Mouse (Mus musculus): ENCODE measurements around the gene Stra6. TPM values are rescaled to one million over a fixed set of nuclear protein-coding genes. Genes with fewer than 3 reads are reported as not detected.

Gene Stra6
- polyA plus RNA-seq, 1 experiment from 2014 or later = 53.7 TPM

DNA sequence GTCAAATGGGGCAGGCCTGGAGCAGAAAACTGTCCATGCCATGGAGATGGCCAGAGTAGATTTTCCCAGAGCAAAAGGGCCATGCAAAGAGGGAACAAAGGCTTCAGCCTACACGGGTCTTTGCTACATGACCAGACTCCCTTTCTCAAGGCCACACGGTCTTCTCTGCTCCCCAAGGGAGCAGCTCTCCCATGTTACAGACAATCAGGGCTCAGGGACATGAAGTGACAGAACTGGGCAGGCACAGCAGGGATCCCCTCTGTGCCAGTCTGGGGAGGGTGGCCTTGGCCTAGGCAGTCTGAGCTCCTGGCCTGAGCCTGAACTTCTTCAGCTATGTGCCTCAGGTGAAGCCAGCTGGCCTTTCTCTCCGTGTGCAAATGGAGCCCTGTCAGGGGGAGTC, 10.0 kb upstream of the Stra6 start:
- Histone ChIP-seq H3K9me3 (ENCODE audit: control insufficient read depth, low read length) (no peaks in the 10 kb centered on the region), H3K27ac (replicated peaks; ENCODE audit: low read depth, low read length) (no peak overlapping the region), H3K4me1 (ENCODE audit: control insufficient read depth, insufficient read depth, low read length) (peaks cover 6% of the 10 kb centered on the region; the same call in 1 of the 2 replicates), H3K4me2 (ENCODE audit: low read depth, severe bottlenecking) (no peak overlapping the region), H3K4me3 (ENCODE audit: low read depth, low read length) (no peak overlapping the region), H3K9ac (ENCODE audit: low read length) (no peak overlapping the region), H3K27me3 (ENCODE audit: control insufficient read depth, insufficient read depth, low read length) (0 out of 2 replicates have a peak, but pooled peaks cover 2% of the 10 kb centered on the region), H3K36me3 (ENCODE audit: control insufficient read depth, insufficient read depth, low read length) (no peaks in the 10 kb centered on the region)
- DNase-seq (ENCODE audit: low spot score) = no peak
- 46% methylated on average over 3 of the region's 3 CpGs for WGBS
- ATAC-seq (ENCODE audit: insufficient number of reproducible peaks, low FRiP score, low TSS enrichment, low read depth) = no peak

DNA sequence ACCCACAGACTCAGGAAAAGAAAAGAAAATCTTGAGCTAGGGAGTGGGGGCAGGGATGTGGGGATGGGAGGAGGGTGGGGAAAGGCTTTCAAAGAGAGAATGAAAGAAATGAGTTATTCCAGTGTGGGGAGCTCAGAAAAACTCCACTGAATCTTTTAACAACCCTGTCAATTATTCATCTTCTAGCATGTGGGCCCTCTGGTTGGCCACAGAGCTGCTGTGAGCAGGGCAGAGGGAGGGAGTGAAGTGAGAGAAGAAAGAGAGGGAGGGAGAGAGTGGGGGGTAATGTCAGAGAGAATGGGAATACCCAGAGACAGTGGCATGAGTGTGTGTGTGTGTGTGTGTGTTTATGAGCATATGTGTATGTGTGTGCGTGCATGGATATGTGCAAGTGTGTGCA, 9.6 kb upstream of the Stra6 start:
- ATAC-seq (ENCODE audit: insufficient number of reproducible peaks, low FRiP score, low TSS enrichment, low read depth) = no peak
- Histone ChIP-seq H3K9ac (ENCODE audit: low read length) (no peak overlapping the region), H3K36me3 (ENCODE audit: control insufficient read depth, insufficient read depth, low read length) (no peaks in the 10 kb centered on the region), H3K4me2 (ENCODE audit: low read depth, severe bottlenecking) (no peak overlapping the region), H3K4me1 (ENCODE audit: control insufficient read depth, insufficient read depth, low read length) (peaks cover 6% of the 10 kb centered on the region; the same call in 1 of the 2 replicates), H3K4me3 (ENCODE audit: low read depth, low read length) (no peak overlapping the region), H3K27me3 (ENCODE audit: control insufficient read depth, insufficient read depth, low read length) (no peaks in the 10 kb centered on the region), H3K9me3 (ENCODE audit: control insufficient read depth, low read length) (no peaks in the 10 kb centered on the region), H3K27ac (replicated peaks; ENCODE audit: low read depth, low read length) (no peak overlapping the region)
- WGBS = 92% methylated on average over 1 of the region's 1 CpGs
- no peak for DNase-seq (ENCODE audit: low spot score)

DNA sequence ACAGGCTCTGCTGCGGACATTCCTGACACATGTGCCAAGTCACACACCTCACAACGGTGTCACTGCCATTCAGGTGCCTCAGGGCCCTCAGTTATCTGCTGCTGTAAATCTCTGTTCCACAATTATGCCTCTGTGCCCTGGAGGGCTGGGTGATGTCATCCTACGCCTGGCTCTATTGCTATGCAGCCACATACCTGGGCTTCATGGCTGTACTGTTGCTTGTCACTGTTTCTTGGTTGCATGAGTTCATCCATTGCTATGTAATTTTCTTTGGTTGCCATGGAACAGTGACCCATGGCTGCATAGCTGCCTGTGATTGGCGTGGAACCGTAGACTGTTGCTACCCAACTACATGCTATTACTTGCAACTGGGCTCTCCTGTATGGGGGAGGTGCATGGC, 7.9 kb upstream of the Stra6 start:
- H3K27ac ChIP-seq (replicated peaks; ENCODE audit: low read depth, low read length) = no peak overlapping the region
- H3K27me3 ChIP-seq (ENCODE audit: control insufficient read depth, insufficient read depth, low read length) = no peaks in the 10 kb centered on the region
- no peak overlapping the region for H3K4me2 ChIP-seq (ENCODE audit: low read depth, severe bottlenecking)
- no peak for DNase-seq (ENCODE audit: low spot score)
- 70% methylated on average over 5 of the region's 5 CpGs for WGBS
- no peak overlapping the region for H3K4me3 ChIP-seq (ENCODE audit: low read depth, low read length)
- peaks cover 6% of the 10 kb centered on the region; the same call in 1 of the 2 replicates for H3K4me1 ChIP-seq (ENCODE audit: control insufficient read depth, insufficient read depth, low read length)
- ATAC-seq (ENCODE audit: insufficient number of reproducible peaks, low FRiP score, low TSS enrichment, low read depth) = no peak
- no peaks in the 10 kb centered on the region for H3K36me3 ChIP-seq (ENCODE audit: control insufficient read depth, insufficient read depth, low read length)
- no peaks in the 10 kb centered on the region for H3K9me3 ChIP-seq (ENCODE audit: control insufficient read depth, low read length)
- H3K9ac ChIP-seq (ENCODE audit: low read length) = no peak overlapping the region

DNA sequence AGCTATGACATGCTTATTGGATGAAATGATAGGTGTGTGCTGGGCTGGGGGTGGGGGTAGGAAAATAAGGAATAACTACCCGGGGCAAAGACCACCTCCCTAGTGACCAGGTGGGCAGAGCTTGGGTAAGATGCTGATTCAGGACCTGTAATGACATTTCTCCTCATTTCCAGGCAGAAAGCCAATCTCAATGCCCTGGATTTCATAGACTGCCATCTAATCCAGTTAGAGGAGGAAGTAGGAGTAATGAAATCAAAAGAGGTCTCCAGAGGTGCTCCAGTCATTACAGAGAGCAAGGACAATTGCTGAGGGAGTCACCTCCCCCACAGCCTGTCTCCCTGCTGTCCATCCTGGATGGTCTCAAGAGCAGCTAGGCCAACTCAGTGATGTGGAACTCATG, 3.7 kb upstream of the Stra6 start:
- DNase-seq (ENCODE audit: low spot score) (no peak), ATAC-seq (ENCODE audit: insufficient number of reproducible peaks, low FRiP score, low TSS enrichment, low read depth) (no peak)
- Histone ChIP-seq H3K9me3 (ENCODE audit: control insufficient read depth, low read length) (no peaks in the 10 kb centered on the region), H3K36me3 (ENCODE audit: control insufficient read depth, insufficient read depth, low read length) (no peaks in the 10 kb centered on the region), H3K4me1 (ENCODE audit: control insufficient read depth, insufficient read depth, low read length) (peaks cover 3% of the 10 kb centered on the region; the same call in 1 of the 2 replicates), H3K9ac (ENCODE audit: low read length) (no peak overlapping the region), H3K27ac (replicated peaks; ENCODE audit: low read depth, low read length) (no peak overlapping the region), H3K27me3 (ENCODE audit: control insufficient read depth, insufficient read depth, low read length) (0 out of 2 replicates have a peak, but pooled peaks cover 2% of the 10 kb centered on the region), H3K4me2 (ENCODE audit: low read depth, severe bottlenecking) (no peak overlapping the region), H3K4me3 (ENCODE audit: low read depth, low read length) (no peak overlapping the region)
- 62% methylated on average over 1 of the region's 1 CpGs for WGBS

DNA sequence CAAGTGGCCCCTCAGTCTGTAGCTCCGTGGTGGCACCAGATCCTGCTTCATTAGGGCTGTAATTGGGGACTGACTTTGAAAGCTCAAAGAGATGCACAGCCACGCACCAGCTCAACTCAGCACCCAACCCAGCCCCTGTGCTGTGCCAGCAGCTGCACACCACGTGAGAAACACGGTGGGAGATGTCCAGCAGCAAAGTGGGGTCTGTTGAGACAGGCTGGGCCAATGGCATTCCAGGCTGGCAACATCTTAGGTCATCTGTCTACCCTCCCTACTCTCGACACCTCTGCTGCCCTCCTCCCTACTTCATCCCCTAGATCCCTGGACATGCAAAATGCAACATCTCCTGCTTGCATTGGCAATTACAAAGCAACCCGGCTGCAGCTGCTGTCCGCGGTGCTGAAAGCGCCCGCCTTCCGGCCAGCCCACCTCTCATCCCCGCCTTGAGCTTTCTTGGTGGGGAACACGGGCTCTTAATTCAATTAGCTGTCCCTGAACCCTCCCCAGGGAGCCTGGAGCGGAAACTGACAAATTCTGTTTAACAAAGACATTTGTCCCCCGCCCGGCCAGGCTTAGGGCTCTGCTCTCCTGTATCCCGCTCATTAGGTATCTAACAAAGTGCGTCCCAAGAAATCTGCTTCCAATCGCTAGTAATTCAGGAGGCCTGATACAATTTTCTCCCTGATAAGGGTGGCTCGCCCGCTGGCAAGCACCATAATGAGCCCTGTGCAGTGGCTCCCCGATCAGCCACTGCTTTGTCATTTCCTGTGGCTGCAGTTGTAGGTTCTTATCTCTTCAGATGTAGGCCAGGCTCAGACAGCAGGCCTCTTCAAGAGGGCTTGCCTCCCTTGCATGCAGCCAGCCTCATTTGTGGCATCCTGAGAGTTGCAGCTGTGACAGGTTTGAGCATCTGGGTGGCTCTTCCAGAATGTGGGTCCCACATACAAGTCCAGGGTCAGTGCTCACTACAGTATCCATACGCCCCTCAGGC, 2.6 kb upstream of the Stra6 start:
- WGBS = 8% methylated on average over 23 of the region's 23 CpGs
- peak; percentile 91 for DNase-seq (ENCODE audit: low spot score)
- Histone ChIP-seq H3K4me3 (ENCODE audit: low read depth, low read length) (no peak overlapping the region), H3K9me3 (ENCODE audit: control insufficient read depth, low read length) (no peaks in the 10 kb centered on the region), H3K36me3 (ENCODE audit: control insufficient read depth, insufficient read depth, low read length) (no peaks in the 10 kb centered on the region), H3K27ac (replicated peaks; ENCODE audit: low read depth, low read length) (no peak overlapping the region), H3K4me2 (ENCODE audit: low read depth, severe bottlenecking) (no peak overlapping the region), H3K27me3 (ENCODE audit: control insufficient read depth, insufficient read depth, low read length) (0 out of 2 replicates have a peak, but pooled peaks cover 2% of the 10 kb centered on the region), H3K9ac (ENCODE audit: low read length) (no peak overlapping the region), H3K4me1 (ENCODE audit: control insufficient read depth, insufficient read depth, low read length) (no peaks in the 10 kb centered on the region; the same call in 1 of the 2 replicates)
- no peak for ATAC-seq (ENCODE audit: insufficient number of reproducible peaks, low FRiP score, low TSS enrichment, low read depth)

DNA sequence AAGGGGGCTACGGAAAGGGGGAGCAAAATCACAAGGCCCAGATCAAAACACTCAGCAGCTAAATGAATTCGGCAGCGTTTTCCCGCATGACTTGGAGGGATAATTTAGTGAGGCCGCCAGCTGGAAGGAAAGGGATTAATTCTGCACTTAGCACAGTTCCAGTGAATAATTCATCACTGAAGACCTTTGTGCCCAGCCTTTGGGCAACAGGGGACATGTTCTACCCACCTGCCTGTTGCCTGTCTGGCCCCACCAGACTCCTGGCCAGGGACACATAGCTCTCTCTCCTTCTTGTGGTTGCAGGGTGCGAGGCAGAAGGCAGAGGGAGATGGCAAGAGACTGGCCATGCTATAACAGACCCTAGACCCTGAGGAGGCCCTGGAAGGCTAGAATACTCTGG, 1.9 kb downstream of the Stra6 start:
- ATAC-seq (ENCODE audit: insufficient number of reproducible peaks, low FRiP score, low TSS enrichment, low read depth) (no peak), DNase-seq (ENCODE audit: low spot score) (no peak)
- no peaks in the 10 kb centered on the region for H3K36me3 ChIP-seq (ENCODE audit: control insufficient read depth, insufficient read depth, low read length)
- H3K9ac ChIP-seq (ENCODE audit: low read length) = no peak overlapping the region
- no peaks in the 10 kb centered on the region for H3K9me3 ChIP-seq (ENCODE audit: control insufficient read depth, low read length)
- H3K4me3 ChIP-seq (ENCODE audit: low read depth, low read length) = no peak overlapping the region
- H3K27ac ChIP-seq (replicated peaks; ENCODE audit: low read depth, low read length) = no peak overlapping the region
- 47% methylated on average over 6 of the region's 6 CpGs for WGBS
- H3K4me2 ChIP-seq (ENCODE audit: low read depth, severe bottlenecking) = no peak overlapping the region
- 0 out of 2 replicates have a peak, but pooled peaks cover 2% of the 10 kb centered on the region for H3K27me3 ChIP-seq (ENCODE audit: control insufficient read depth, insufficient read depth, low read length)
- H3K4me1 ChIP-seq (ENCODE audit: control insufficient read depth, insufficient read depth, low read length) = no peaks in the 10 kb centered on the region; the same call in 1 of the 2 replicates

DNA sequence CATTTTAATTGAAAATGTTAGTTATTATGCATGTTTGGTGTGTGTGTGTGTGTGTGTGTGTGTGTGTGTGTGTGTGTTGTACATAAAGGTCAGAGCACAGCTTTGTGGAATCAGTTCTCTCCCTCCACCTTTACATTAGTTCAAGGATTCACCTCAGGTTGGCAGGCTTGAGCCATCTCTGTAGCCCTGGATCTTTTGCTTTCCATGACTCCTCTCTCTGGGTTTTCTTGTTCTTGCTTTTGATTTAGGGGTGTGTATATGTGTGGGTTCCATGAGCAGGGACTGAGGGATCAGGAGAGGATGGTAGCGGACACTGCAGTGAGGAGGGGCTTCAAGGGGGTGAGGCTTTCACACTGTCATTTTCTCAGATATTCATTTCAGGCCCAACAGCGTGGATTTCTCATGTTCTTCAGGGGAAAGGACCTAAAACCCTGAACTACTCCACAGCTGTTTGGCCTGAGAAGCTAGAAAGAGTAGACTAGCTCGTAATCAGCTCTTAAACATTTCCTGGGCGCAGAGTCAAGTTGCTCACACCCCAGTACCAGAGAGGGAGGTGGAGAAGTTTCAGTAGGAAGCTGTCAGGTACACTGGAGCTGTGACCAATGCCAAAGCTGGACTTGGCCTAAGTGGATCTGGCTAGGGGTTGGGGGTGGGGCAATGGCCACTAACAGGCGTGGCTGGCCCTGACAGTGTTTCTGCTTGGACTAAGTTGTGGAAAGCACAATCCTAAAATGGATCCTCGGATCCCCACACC, 2.6 kb downstream of the Stra6 start:
- Histone ChIP-seq H3K36me3 (ENCODE audit: control insufficient read depth, insufficient read depth, low read length) (no peaks in the 10 kb centered on the region), H3K4me3 (ENCODE audit: low read depth, low read length) (no peak overlapping the region), H3K4me2 (ENCODE audit: low read depth, severe bottlenecking) (no peak overlapping the region), H3K9ac (ENCODE audit: low read length) (no peak overlapping the region), H3K27me3 (ENCODE audit: control insufficient read depth, insufficient read depth, low read length) (0 out of 2 replicates have a peak, but pooled peaks cover 2% of the 10 kb centered on the region), H3K9me3 (ENCODE audit: control insufficient read depth, low read length) (no peaks in the 10 kb centered on the region), H3K27ac (replicated peaks; ENCODE audit: low read depth, low read length) (no peak overlapping the region), H3K4me1 (ENCODE audit: control insufficient read depth, insufficient read depth, low read length) (no peaks in the 10 kb centered on the region; the same call in 1 of the 2 replicates)
- WGBS = 80% methylated on average over 6 of the region's 6 CpGs
- ATAC-seq (ENCODE audit: insufficient number of reproducible peaks, low FRiP score, low TSS enrichment, low read depth) = no peak
- no peak for DNase-seq (ENCODE audit: low spot score)

DNA sequence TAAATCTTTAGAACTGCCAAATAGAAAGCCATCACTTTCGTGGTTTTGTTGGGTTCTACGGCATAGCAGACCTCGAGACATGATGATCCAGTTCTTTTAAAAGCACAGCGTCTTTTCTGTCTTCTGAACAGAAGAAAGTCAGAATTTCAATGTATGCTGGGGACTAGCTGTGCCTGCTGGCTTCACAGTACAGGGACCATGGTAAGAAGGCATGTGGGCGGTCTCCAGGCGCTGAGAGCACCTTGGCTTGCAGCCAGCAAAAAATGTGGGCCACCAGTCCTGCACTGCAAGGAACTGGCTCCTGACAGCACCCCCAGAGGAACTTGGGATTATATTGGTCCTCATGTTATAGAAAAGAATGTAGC, 3.1 kb downstream of the Stra6 start:
- Histone ChIP-seq H3K27ac (replicated peaks; ENCODE audit: low read depth, low read length) (no peak overlapping the region), H3K9me3 (ENCODE audit: control insufficient read depth, low read length) (no peaks in the 10 kb centered on the region), H3K4me3 (ENCODE audit: low read depth, low read length) (no peak overlapping the region), H3K27me3 (ENCODE audit: control insufficient read depth, insufficient read depth, low read length) (0 out of 2 replicates have a peak, but pooled peaks cover 2% of the 10 kb centered on the region), H3K9ac (ENCODE audit: low read length) (no peak overlapping the region), H3K4me2 (ENCODE audit: low read depth, severe bottlenecking) (no peak overlapping the region), H3K4me1 (ENCODE audit: control insufficient read depth, insufficient read depth, low read length) (no peaks in the 10 kb centered on the region; the same call in 1 of the 2 replicates), H3K36me3 (ENCODE audit: control insufficient read depth, insufficient read depth, low read length) (no peaks in the 10 kb centered on the region)
- no peak for ATAC-seq (ENCODE audit: insufficient number of reproducible peaks, low FRiP score, low TSS enrichment, low read depth)
- WGBS = 85% methylated on average over 6 of the region's 6 CpGs
- DNase-seq (ENCODE audit: low spot score) = no peak
